Mouse (Mus musculus): Measurements from ENCODE around the gene Phlpp2. TPM values are rescaled to one million over a fixed set of nuclear protein-coding genes. Genes with fewer than 3 reads are reported as not detected.
"Not testable (repeated sequence)": the region's sequence is repeated elsewhere in the genome, so short reads cannot be mapped to it uniquely, and the experiment has no call there.

The Phlpp2 gene
- total and polyA plus RNA-seq, 2 experiments from 2014 or later = 2.9 to 13.6 TPM

DNA sequence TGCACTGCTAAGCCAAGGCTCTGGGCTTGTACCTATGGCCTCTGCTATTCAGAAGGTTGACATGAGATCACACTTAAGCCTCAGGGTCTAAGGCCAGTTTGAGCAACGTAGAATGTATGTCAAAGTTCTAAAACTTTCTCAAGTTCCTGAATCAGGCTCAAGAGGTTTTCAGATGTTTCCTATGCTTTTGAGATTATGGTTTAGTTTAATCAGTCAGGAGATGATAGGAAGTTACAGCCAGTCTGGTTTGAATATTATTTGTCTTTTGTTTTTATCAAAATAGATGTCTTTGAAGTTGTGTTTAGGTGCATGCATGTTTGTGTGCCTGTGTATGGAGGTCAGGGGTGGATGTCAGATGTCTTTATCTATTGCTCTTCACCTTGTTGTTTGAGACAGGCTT lies 2.7 kb downstream of the Phlpp2 start:
- no peak for ATAC-seq
- TF ChIP-seq CTCF (IDR thresholded peaks at IDR 0.05; ENCODE audit: low read depth) = no peak
- Histone ChIP-seq H3K4me2 (ENCODE audit: low read depth) (no peak overlapping the region), H3K27me3 (ENCODE audit: insufficient read depth, low read length) (no peaks in the 10 kb centered on the region), H3K4me3 (ENCODE audit: low read depth, low read length) (no peak overlapping the region), H3K9ac (no peak overlapping the region), H3K27ac (ENCODE audit: low read depth, low read length) (no peak overlapping the region), H3K4me1 (ENCODE audit: insufficient read depth) (0 out of 2 replicates have a peak, but pooled peaks cover 3% of the 10 kb centered on the region), H3K36me3 (ENCODE audit: insufficient read depth) (no peaks in the 10 kb centered on the region), H3K9me3 (ENCODE audit: low read length) (no peaks in the 10 kb centered on the region)
- WGBS = 89% methylated on average over 1 of the region's 1 CpGs
- no peak for DNase-seq

DNA sequence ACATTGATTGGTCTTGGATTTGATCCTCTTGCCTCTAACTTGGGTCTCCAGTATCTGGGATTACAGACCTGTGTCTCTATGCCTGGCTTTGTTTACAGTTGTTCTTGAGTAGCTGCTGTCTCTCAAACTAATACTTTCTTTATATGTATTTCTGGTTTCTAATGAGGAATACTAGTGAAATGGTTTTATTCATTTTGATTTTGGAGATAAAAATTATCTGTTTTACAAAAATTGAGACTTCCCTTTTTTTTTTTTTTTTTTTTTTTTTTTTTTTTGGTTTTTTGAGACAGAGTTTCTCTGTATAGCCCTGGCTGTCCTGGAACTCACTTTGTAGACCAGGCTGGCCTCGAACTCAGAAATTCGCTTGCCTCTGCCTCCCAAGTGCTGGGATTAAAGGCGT lies 5.5 kb downstream of the Phlpp2 start:
- not testable (repeated sequence) for H3K9me3 ChIP-seq (ENCODE audit: low read length); H3K4me1 ChIP-seq (ENCODE audit: insufficient read depth); ATAC-seq; H3K9ac ChIP-seq; DNase-seq; H3K4me2 ChIP-seq (ENCODE audit: low read depth); H3K27ac ChIP-seq (ENCODE audit: low read depth, low read length); H3K27me3 ChIP-seq (ENCODE audit: insufficient read depth, low read length); H3K4me3 ChIP-seq (ENCODE audit: low read depth, low read length)
- peaks cover 12% of the 10 kb centered on the region for H3K36me3 ChIP-seq (ENCODE audit: insufficient read depth)
- WGBS = 94% methylated on average over 3 of the region's 3 CpGs

DNA sequence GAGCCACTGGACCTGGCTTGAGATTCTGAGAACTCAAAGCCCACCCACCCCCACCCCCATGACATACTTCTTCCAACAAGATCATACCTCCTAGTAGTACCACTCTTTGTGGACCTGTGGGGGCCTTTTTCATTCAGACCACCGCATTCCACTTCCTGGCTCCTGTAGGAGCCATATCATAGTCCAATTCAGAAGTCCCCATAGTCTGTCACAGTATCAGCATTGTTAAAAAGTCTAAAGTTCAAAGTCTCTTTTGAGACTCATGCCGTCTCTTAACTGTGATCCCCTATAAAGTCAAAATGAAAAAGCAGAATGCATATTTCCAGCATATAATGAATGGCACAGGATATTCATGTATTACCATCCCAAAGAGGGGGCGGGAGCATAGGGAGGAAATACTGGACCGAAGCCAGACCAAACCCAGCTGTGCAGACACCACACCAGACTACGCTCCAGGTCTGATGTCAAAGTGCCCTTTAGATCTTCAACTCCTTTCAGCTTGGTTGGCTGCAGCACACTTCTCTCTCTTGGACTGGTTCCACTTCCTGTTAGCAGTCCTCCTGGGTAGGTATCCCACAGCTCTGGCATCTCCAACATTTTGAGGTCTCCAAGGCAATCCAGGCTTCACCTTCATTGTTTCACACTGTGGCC lies 11.8 kb downstream of the Phlpp2 start:
- Histone ChIP-seq H3K9ac (no peak overlapping the region), H3K27me3 (ENCODE audit: insufficient read depth, low read length) (no peaks in the 10 kb centered on the region)
- ATAC-seq = no peak

DNA sequence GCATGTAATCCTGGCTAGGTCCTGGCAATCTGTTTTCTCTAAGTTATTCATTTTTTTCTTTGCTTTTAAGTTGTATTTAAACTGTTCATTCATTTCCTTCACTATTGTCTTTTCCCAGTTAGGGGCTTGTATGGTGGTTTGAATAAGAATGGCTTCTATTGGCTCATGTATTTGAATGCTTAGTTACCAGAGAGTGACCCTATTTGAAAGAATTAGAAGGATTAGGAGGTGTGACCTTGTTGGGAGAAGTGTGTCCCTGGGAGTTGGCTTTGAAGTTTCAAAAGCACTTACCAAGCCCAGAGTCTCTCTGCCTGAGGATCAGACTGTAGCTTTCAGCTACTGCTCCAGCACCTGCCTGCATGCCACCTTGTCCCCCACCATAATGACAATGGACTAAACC lies 17.0 kb downstream of the Phlpp2 start:
- TF ChIP-seq CTCF (IDR thresholded peaks at IDR 0.05; ENCODE audit: low read depth) = no peak
- Histone ChIP-seq H3K4me2 (ENCODE audit: low read depth) (no peak overlapping the region), H3K27me3 (ENCODE audit: insufficient read depth, low read length) (no peaks in the 10 kb centered on the region), H3K27ac (ENCODE audit: low read depth, low read length) (no peak overlapping the region), H3K4me3 (ENCODE audit: low read depth, low read length) (no peak overlapping the region), H3K9me3 (ENCODE audit: low read length) (no peaks in the 10 kb centered on the region), H3K4me1 (ENCODE audit: insufficient read depth) (no peaks in the 10 kb centered on the region), H3K36me3 (ENCODE audit: insufficient read depth) (peaks cover 11% of the 10 kb centered on the region), H3K9ac (no peak overlapping the region)
- ATAC-seq (no peak), DNase-seq (no peak)

More for the DNA sequence above, 11.8 kb downstream of the Phlpp2 start:
- Histone ChIP-seq H3K9me3 (ENCODE audit: low read length) (no peaks in the 10 kb centered on the region), H3K4me3 (ENCODE audit: low read depth, low read length) (no peak overlapping the region), H3K27ac (ENCODE audit: low read depth, low read length) (no peak overlapping the region), H3K4me1 (ENCODE audit: insufficient read depth) (no peaks in the 10 kb centered on the region), H3K4me2 (ENCODE audit: low read depth) (no peak overlapping the region), H3K36me3 (ENCODE audit: insufficient read depth) (peaks cover 17% of the 10 kb centered on the region)
- TF ChIP-seq CTCF (IDR thresholded peaks at IDR 0.05; ENCODE audit: low read depth) = no peak
- WGBS = 88% methylated on average over 5 of the region's 5 CpGs
- DNase-seq = no peak

DNA sequence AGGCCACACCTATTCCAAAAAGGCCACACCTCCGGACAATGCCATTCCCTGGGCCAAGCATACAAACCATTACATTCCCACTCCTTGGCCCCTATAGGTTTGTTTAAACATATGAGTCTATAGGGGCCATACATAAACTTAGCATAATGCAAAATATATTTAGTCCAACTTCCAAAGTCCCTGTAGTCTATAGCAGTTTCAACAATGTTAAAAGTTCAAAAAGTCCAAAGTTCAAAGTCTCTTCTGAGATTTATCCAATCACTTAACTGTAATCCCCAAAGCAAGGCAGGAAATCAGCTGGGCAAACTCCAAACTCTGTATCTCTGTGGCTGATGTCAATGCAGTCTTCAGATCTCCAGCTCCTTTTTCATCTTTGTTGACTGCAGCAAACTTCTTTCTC lies 20.9 kb downstream of the Phlpp2 start:
- H3K4me2 ChIP-seq (ENCODE audit: low read depth) = no peak overlapping the region
- H3K27ac ChIP-seq (ENCODE audit: low read depth, low read length) = no peak overlapping the region
- no peaks in the 10 kb centered on the region for H3K4me1 ChIP-seq (ENCODE audit: insufficient read depth)
- H3K27me3 ChIP-seq (ENCODE audit: insufficient read depth, low read length) = no peaks in the 10 kb centered on the region
- no peak for TF ChIP-seq CTCF (IDR thresholded peaks at IDR 0.05; ENCODE audit: low read depth)
- ATAC-seq = no peak
- 97% methylated on average over 1 of the region's 1 CpGs for WGBS
- H3K36me3 ChIP-seq (ENCODE audit: insufficient read depth) = peaks cover 7% of the 10 kb centered on the region
- no peak overlapping the region for H3K9ac ChIP-seq
- no peak for DNase-seq
- no peak overlapping the region for H3K4me3 ChIP-seq (ENCODE audit: low read depth, low read length)
- no peaks in the 10 kb centered on the region for H3K9me3 ChIP-seq (ENCODE audit: low read length)

DNA sequence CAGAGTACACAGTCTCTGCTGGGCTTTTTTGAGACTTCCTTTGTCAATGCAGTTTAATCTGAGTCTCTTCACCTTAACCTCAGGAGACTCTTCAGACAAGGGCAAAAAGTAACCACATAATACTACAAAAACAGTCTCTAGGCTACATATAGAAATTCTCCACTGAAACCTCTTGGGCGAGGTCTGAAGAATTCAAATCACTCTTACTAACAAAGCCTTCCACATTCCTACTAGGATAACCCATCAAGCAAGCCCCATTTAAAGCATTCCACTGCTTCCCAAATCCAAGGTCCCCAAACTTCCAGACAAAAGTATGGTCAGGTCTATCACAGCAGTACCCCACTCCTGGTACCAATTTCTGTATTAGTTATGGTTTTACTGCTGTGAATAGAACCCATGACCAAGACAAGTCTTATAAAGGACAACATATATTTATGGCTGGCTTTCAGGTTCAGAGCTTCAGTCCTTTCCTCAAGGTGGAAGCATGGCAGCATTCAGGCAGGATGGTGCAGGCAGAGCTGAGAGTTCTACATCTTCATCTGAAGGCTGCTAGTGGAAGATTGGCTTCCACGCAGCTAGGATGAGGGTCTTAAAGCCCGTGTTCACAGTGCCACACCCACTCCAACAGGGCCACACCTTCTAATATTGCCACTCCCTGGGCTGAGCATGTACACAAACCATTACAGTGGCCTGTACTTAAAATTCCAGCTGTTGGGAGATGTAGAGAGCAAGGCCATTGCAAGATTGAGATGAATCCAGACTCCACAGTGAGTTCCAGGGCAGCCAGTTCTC lies 22.6 kb downstream of the Phlpp2 start:
- DNase-seq = no peak
- no peak overlapping the region for H3K4me2 ChIP-seq (ENCODE audit: low read depth)
- no peak overlapping the region for H3K27ac ChIP-seq (ENCODE audit: low read depth, low read length)
- no peak for ATAC-seq
- no peaks in the 10 kb centered on the region for H3K27me3 ChIP-seq (ENCODE audit: insufficient read depth, low read length)
- WGBS = 94% methylated on average over 3 of the region's 3 CpGs
- H3K4me1 ChIP-seq (ENCODE audit: insufficient read depth) = no peaks in the 10 kb centered on the region
- H3K36me3 ChIP-seq (ENCODE audit: insufficient read depth) = peaks cover 7% of the 10 kb centered on the region
- H3K4me3 ChIP-seq (ENCODE audit: low read depth, low read length) = no peak overlapping the region
- no peak overlapping the region for H3K9ac ChIP-seq
- H3K9me3 ChIP-seq (ENCODE audit: low read length) = no peaks in the 10 kb centered on the region
- no peak for TF ChIP-seq CTCF (IDR thresholded peaks at IDR 0.05; ENCODE audit: low read depth)

DNA sequence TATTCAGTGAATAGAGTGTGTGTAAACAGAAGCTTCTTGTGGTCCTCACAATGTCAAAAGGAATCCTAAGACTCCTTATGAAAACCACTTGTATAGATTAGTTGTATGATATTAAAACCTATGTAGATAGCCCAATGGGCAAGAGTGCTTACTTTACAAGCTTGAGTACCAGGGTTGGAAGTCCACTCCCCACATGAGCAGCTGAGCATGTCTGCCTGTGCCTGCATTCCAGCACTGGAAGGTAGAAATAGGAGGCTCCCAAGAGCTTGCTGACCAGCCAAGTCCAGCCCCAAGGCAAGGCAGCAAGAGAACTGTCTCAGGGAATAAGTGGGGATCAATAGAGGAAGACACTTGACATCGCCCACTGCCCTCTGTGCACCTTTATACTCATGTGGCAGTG lies 26.3 kb downstream of the Phlpp2 start:
- ATAC-seq = no peak
- 100% methylated on average over 1 of the region's 1 CpGs for WGBS
- Histone ChIP-seq H3K36me3 (ENCODE audit: insufficient read depth) (peaks cover 3% of the 10 kb centered on the region; the same call in 1 of the 2 replicates), H3K9me3 (ENCODE audit: low read length) (no peaks in the 10 kb centered on the region), H3K4me1 (ENCODE audit: insufficient read depth) (no peaks in the 10 kb centered on the region), H3K27ac (ENCODE audit: low read depth, low read length) (no peak overlapping the region), H3K4me3 (ENCODE audit: low read depth, low read length) (no peak overlapping the region), H3K4me2 (ENCODE audit: low read depth) (no peak overlapping the region), H3K9ac (no peak overlapping the region), H3K27me3 (ENCODE audit: insufficient read depth, low read length) (no peaks in the 10 kb centered on the region)
- DNase-seq = no peak
- no peak for TF ChIP-seq CTCF (IDR thresholded peaks at IDR 0.05; ENCODE audit: low read depth)
